Mouse (Mus musculus): ENCODE data around the gene Scaf8. TPM values are rescaled to one million over a fixed set of nuclear protein-coding genes. Genes with fewer than 3 reads are reported as not detected.
A peak's percentile ranks its signal among the peaks of the same experiment; 100 is the strongest.
"Not testable (repeated sequence)": the region's sequence is repeated elsewhere in the genome, so short reads cannot be mapped to it uniquely, and the experiment has no call there.

Scaf8 gene
- total and polyA plus RNA-seq, 3 experiments = 14.4 to 24.6 TPM; not detected in 1

DNA sequence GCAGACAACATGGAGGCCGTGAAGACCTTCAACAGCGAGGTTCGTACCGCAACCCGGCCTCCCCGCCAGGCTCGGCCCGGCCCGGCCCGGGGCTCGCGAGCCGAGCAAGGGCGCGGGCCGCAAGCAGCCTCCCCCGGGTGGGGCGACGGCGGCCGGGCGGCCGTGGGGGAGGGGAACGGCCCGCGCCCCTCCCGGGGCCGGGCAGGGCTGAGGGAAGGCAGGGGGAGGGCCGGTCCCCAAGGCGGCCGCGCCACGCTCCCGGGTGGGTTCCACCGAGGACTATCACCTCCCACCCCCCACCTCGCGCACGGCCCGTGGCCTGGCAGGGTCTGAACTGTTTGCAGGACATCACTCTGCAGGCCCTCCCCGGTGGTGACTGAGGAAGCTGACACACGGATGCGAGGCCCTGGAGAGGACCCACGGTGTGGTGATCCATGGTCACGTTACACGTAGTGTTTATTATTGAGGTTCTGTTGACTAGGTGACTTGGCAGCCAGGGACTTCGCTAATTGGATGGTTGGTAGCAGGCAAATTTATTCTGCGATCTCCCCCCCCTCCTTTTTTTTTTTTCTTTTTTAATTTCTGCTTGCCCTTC lies 705 bp downstream of the Scaf8 start:
- no peaks in the 10 kb centered on the region for H3K9me3 ChIP-seq (replicated peaks; ENCODE audit: insufficient read depth, low read length)
- H3K4me1 ChIP-seq (ENCODE audit: control insufficient read depth in 1 of 2, insufficient read depth in 2 of 2, low read length in 2 of 2) = peaks cover 7 to 17% of the 10 kb centered on the region in 2 experiments; a peak in 3 of 4 replicates
- H3K79me2 ChIP-seq (ENCODE audit: control insufficient read depth, insufficient read depth, low read length, poor library complexity) = peaks cover 58% of the 10 kb centered on the region
- peaks cover 3 to 31% of the 10 kb centered on the region in 2 experiments for H3K36me3 ChIP-seq (ENCODE audit: control insufficient read depth in 1 of 2, insufficient read depth in 2 of 2, low read length in 2 of 2)
- H3K4me3 ChIP-seq (ENCODE audit: control insufficient read depth in 1 of 2, insufficient read depth in 1 of 2, low read depth in 2 of 2, low read length in 2 of 2) = peak overlapping the region; percentile 84 to 99
- peak overlapping the region; percentile 89 for H3K27ac ChIP-seq (ENCODE audit: control insufficient read depth, low read depth, low read length)
- peak; percentile 78 for DNase-seq (ENCODE audit: low read depth, low spot score)
- peak overlapping the region; percentile 87 for H3K9ac ChIP-seq (ENCODE audit: control insufficient read depth, low read depth, low read length, poor library complexity, severe bottlenecking)
- TF ChIP-seq ZKSCAN1 (IDR thresholded peaks at IDR 0.05; ENCODE audit: low read depth, low read length) = no peak
- peak; percentile 79 for TF ChIP-seq ZNF384 (IDR thresholded peaks at IDR 0.05; ENCODE audit: low read depth, low read length)
- peak in 1 of 2 experiments; percentile 21; a peak in 1 of 4 replicates for TF ChIP-seq POLR2A (IDR thresholded peaks at IDR 0.05; ENCODE audit: control insufficient read depth in 1 of 2, insufficient read depth in 1 of 2, low read depth in 1 of 2, low read length in 2 of 2, poor library complexity in 1 of 2)
- no peak for TF ChIP-seq GABPA (IDR thresholded peaks at IDR 0.05; ENCODE audit: low read depth, low read length)
- no peak for TF ChIP-seq CHD1 (IDR thresholded peaks at IDR 0.05; ENCODE audit: low read depth, low read length)
- TF ChIP-seq USF1 (IDR thresholded peaks at IDR 0.05; ENCODE audit: low read depth, low read length) = peak; percentile 30; the same call in 1 of the 2 replicates
- TF ChIP-seq E2F4 (IDR thresholded peaks at IDR 0.05; ENCODE audit: borderline replicate concordance, low read depth, low read length) = no peak
- TF ChIP-seq POLR2AphosphoS2 (IDR thresholded peaks at IDR 0.05; ENCODE audit: low read length) = no peak
- no peak for TF ChIP-seq ZMIZ1 (IDR thresholded peaks at IDR 0.05; ENCODE audit: low read depth, low read length)
- TF ChIP-seq EP300 (IDR thresholded peaks at IDR 0.05; ENCODE audit: low read depth in 1 of 2, low read length in 2 of 2) = no peak
- no peak for TF ChIP-seq USF2 (IDR thresholded peaks at IDR 0.05; ENCODE audit: borderline replicate concordance in 1 of 2, insufficient read depth in 1 of 2, low read depth in 1 of 2, low read length in 2 of 2)
- TF ChIP-seq SIN3A (IDR thresholded peaks at IDR 0.05; ENCODE audit: low read length) = peak; percentile 83
- TF ChIP-seq MXI1 (IDR thresholded peaks at IDR 0.05; ENCODE audit: low read depth, low read length) = peak; percentile 84
- no peak for TF ChIP-seq ELF1 (IDR thresholded peaks at IDR 0.05; ENCODE audit: low read depth, low read length)
- H3K27me3 ChIP-seq (ENCODE audit: control insufficient read depth in 1 of 2, insufficient read depth in 2 of 2, low read length in 2 of 2) = no peaks in the 10 kb centered on the region

GRCm38 (mm10) chr17:3120949-3121348 lies 6.2 kb downstream of the Scaf8 start:
- DNase-seq (ENCODE audit: low read depth, low spot score); H3K9me3 ChIP-seq (replicated peaks; ENCODE audit: insufficient read depth, low read length); H3K4me3 ChIP-seq (ENCODE audit: control insufficient read depth in 1 of 2, insufficient read depth in 1 of 2, low read depth in 2 of 2, low read length in 2 of 2); H3K27me3 ChIP-seq (ENCODE audit: control insufficient read depth in 1 of 2, insufficient read depth in 2 of 2, low read length in 2 of 2); H3K27ac ChIP-seq (ENCODE audit: control insufficient read depth, low read depth, low read length); H3K9ac ChIP-seq (ENCODE audit: control insufficient read depth, low read depth, low read length, poor library complexity, severe bottlenecking): not testable (repeated sequence)
- Histone ChIP-seq H3K36me3 (ENCODE audit: control insufficient read depth in 1 of 2, insufficient read depth in 2 of 2, low read length in 2 of 2) (peaks cover 14 to 51% of the 10 kb centered on the region in 2 experiments), H3K79me2 (ENCODE audit: control insufficient read depth, insufficient read depth, low read length, poor library complexity) (peaks cover 64% of the 10 kb centered on the region), H3K4me1 (ENCODE audit: control insufficient read depth in 1 of 2, insufficient read depth in 2 of 2, low read length in 2 of 2) (peaks cover 21 to 25% of the 10 kb centered on the region in 2 experiments)

DNA sequence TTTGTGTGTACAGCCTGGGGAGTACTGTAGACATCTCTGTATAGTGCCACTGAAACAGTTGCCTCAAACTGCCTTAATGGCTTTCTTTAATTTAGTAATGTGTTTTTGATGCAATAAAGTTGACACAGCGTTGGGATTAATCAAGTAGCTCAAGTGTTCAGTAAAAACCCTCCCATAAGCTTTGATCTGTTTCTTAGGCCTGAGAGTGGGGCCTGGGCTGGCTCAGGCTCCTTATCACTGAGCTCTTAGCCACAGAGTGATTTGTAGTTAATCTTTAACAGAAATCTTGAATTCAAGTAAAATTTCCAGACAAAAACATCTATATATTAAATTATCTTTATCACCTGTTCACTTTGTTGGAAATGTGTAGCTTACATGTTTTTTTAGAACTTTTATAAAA lies 8.8 kb downstream of the Scaf8 start:
- Histone ChIP-seq H3K36me3 (ENCODE audit: control insufficient read depth in 1 of 2, insufficient read depth in 2 of 2, low read length in 2 of 2) (peaks cover 18 to 43% of the 10 kb centered on the region in 2 experiments), H3K4me1 (ENCODE audit: control insufficient read depth in 1 of 2, insufficient read depth in 2 of 2, low read length in 2 of 2) (peaks cover 10 to 21% of the 10 kb centered on the region in 2 experiments), H3K79me2 (ENCODE audit: control insufficient read depth, insufficient read depth, low read length, poor library complexity) (peaks cover 59% of the 10 kb centered on the region)
- not testable (repeated sequence) for H3K27ac ChIP-seq (ENCODE audit: control insufficient read depth, low read depth, low read length); H3K9me3 ChIP-seq (replicated peaks; ENCODE audit: insufficient read depth, low read length); H3K9ac ChIP-seq (ENCODE audit: control insufficient read depth, low read depth, low read length, poor library complexity, severe bottlenecking); H3K4me3 ChIP-seq (ENCODE audit: control insufficient read depth in 1 of 2, insufficient read depth in 1 of 2, low read depth in 2 of 2, low read length in 2 of 2); DNase-seq (ENCODE audit: low read depth, low spot score); H3K27me3 ChIP-seq (ENCODE audit: control insufficient read depth in 1 of 2, insufficient read depth in 2 of 2, low read length in 2 of 2)
